Mouse (Mus musculus): ENCODE results near the gene Ccl26. TPM values are rescaled to one million over a fixed set of nuclear protein-coding genes. Genes with fewer than 3 reads are reported as not detected.

The Ccl26 gene
- polyA plus RNA-seq, 1 experiment from 2014 or later, result not detected

DNA sequence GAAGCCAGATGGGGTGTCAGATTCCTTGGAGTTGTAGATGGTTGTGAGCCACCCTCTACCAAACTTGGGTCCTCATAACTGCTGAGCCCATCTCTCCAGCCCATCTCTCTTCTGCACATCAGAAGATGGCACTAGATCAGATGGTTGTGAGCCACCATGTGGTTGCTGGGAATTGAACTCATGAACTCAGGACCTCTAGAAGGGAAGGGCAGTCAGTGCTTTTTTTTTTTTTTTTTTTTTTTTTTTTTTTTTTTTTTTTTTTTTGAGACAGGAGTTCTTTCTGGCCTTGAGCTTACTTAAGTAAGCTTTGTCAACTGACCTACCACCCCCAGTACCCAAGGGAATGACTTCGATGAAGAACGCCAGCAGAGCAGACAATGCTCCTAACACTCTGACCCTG is 15.4 kb downstream of the Ccl26 start:
- Histone ChIP-seq H3K4me3 (replicated peaks; ENCODE audit: low read length) (no peak overlapping the region), H3K27me3 (replicated peaks; ENCODE audit: control insufficient read depth, insufficient read depth, low read length) (no peaks in the 10 kb centered on the region), H3K9me3 (ENCODE audit: control insufficient read depth, low read length) (no peaks in the 10 kb centered on the region), H3K4me1 (replicated peaks; ENCODE audit: control insufficient read depth, insufficient read depth, low read length) (peaks cover 16% of the 10 kb centered on the region), H3K9ac (replicated peaks; ENCODE audit: low read depth, low read length) (no peak overlapping the region), H3K27ac (ENCODE audit: low read length) (no peak overlapping the region), H3K4me2 (ENCODE audit: low read length) (no peak overlapping the region), H3K36me3 (ENCODE audit: control insufficient read depth, insufficient read depth) (no peaks in the 10 kb centered on the region)
- WGBS, result 84% methylated on average over 2 of the region's 2 CpGs
- ATAC-seq, result no peak

- Histone ChIP-seq H3K4me3 (replicated peaks; ENCODE audit: low read length) (peak within 1 kb of the TSS; percentile 84), H3K36me3 (ENCODE audit: control insufficient read depth, insufficient read depth) (no peaks in the 10 kb centered on the region), H3K9ac (replicated peaks; ENCODE audit: low read depth, low read length) (peak within 1 kb of the TSS; percentile 76), H3K27me3 (replicated peaks; ENCODE audit: control insufficient read depth, insufficient read depth, low read length) (no peaks in the 10 kb centered on the region), H3K27ac (ENCODE audit: low read length) (0 out of 2 replicates have a peak within 1 kb of the TSS, but pooled peaks have one; percentile 58), H3K9me3 (ENCODE audit: control insufficient read depth, low read length) (no peaks in the 10 kb centered on the region), H3K4me2 (ENCODE audit: low read length) (peak within 1 kb of the TSS; percentile 84), H3K4me1 (replicated peaks; ENCODE audit: control insufficient read depth, insufficient read depth, low read length) (peaks cover 16% of the 10 kb centered on the region)
- WGBS, result 0% methylated on average over 46 of the region's 46 CpGs
- ATAC-seq, result peak; percentile 99
Observed at GRCm38 (mm10) chr5:135544865-135545797, 18.2 kb downstream of the Ccl26 start, which contains the start of gene Hip1. Gene Hip1, minus strand, starts transcription at chr5:135545120.

- Histone ChIP-seq H3K4me1 (replicated peaks; ENCODE audit: control insufficient read depth, insufficient read depth, low read length) (peaks cover 16% of the 10 kb centered on the region), H3K27me3 (replicated peaks; ENCODE audit: control insufficient read depth, insufficient read depth, low read length) (no peaks in the 10 kb centered on the region), H3K27ac (ENCODE audit: low read length) (no peak overlapping the region), H3K36me3 (ENCODE audit: control insufficient read depth, insufficient read depth) (no peaks in the 10 kb centered on the region), H3K9ac (replicated peaks; ENCODE audit: low read depth, low read length) (peak overlapping the region; percentile 76), H3K4me2 (ENCODE audit: low read length) (peak overlapping the region; percentile 84), H3K9me3 (ENCODE audit: control insufficient read depth, low read length) (no peaks in the 10 kb centered on the region), H3K4me3 (replicated peaks; ENCODE audit: low read length) (peak overlapping the region; percentile 84)
- no peak for ATAC-seq
- WGBS, result 3% methylated on average over 15 of the region's 15 CpGs
Observed at GRCm38 (mm10) chr5:135544032-135544558, 19.3 kb downstream of the Ccl26 start.

GRCm38 (mm10) chr5:135537794-135538214 is 25.6 kb downstream of the Ccl26 start:
- Histone ChIP-seq H3K4me1 (replicated peaks; ENCODE audit: control insufficient read depth, insufficient read depth, low read length) (no peaks in the 10 kb centered on the region), H3K27ac (ENCODE audit: low read length) (no peak overlapping the region), H3K4me2 (ENCODE audit: low read length) (no peak overlapping the region), H3K9me3 (ENCODE audit: control insufficient read depth, low read length) (no peaks in the 10 kb centered on the region), H3K36me3 (ENCODE audit: control insufficient read depth, insufficient read depth) (no peaks in the 10 kb centered on the region), H3K4me3 (replicated peaks; ENCODE audit: low read length) (no peak overlapping the region), H3K9ac (replicated peaks; ENCODE audit: low read depth, low read length) (no peak overlapping the region), H3K27me3 (replicated peaks; ENCODE audit: control insufficient read depth, insufficient read depth, low read length) (no peaks in the 10 kb centered on the region)
- no peak for ATAC-seq
- WGBS, result 79% methylated on average over 10 of the region's 10 CpGs

GRCm38 (mm10) chr5:135537326-135537725 is 26.0 kb downstream of the Ccl26 start:
- H3K27ac ChIP-seq (ENCODE audit: low read length), result no peak overlapping the region
- no peaks in the 10 kb centered on the region for H3K36me3 ChIP-seq (ENCODE audit: control insufficient read depth, insufficient read depth)
- H3K4me1 ChIP-seq (replicated peaks; ENCODE audit: control insufficient read depth, insufficient read depth, low read length), result no peaks in the 10 kb centered on the region
- WGBS, result 82% methylated on average over 4 of the region's 4 CpGs
- H3K9me3 ChIP-seq (ENCODE audit: control insufficient read depth, low read length), result no peaks in the 10 kb centered on the region
- no peak overlapping the region for H3K9ac ChIP-seq (replicated peaks; ENCODE audit: low read depth, low read length)
- H3K4me2 ChIP-seq (ENCODE audit: low read length), result no peak overlapping the region
- no peak overlapping the region for H3K4me3 ChIP-seq (replicated peaks; ENCODE audit: low read length)
- no peak for ATAC-seq
- H3K27me3 ChIP-seq (replicated peaks; ENCODE audit: control insufficient read depth, insufficient read depth, low read length), result no peaks in the 10 kb centered on the region

- Histone ChIP-seq H3K27me3 (replicated peaks; ENCODE audit: control insufficient read depth, insufficient read depth, low read length) (no peaks in the 10 kb centered on the region), H3K9ac (replicated peaks; ENCODE audit: low read depth, low read length) (no peak overlapping the region), H3K9me3 (ENCODE audit: control insufficient read depth, low read length) (no peaks in the 10 kb centered on the region), H3K4me1 (replicated peaks; ENCODE audit: control insufficient read depth, insufficient read depth, low read length) (no peaks in the 10 kb centered on the region), H3K4me3 (replicated peaks; ENCODE audit: low read length) (no peak overlapping the region), H3K27ac (ENCODE audit: low read length) (no peak overlapping the region), H3K4me2 (ENCODE audit: low read length) (no peak overlapping the region), H3K36me3 (ENCODE audit: control insufficient read depth, insufficient read depth) (no peaks in the 10 kb centered on the region)
- no peak for ATAC-seq
Observed at GRCm38 (mm10) chr5:135535867-135536266, 27.5 kb downstream of the Ccl26 start.

GRCm38 (mm10) chr5:135533431-135533830 is 29.9 kb downstream of the Ccl26 start:
- Histone ChIP-seq H3K9ac (replicated peaks; ENCODE audit: low read depth, low read length) (no peak overlapping the region), H3K4me2 (ENCODE audit: low read length) (no peak overlapping the region), H3K4me1 (replicated peaks; ENCODE audit: control insufficient read depth, insufficient read depth, low read length) (no peaks in the 10 kb centered on the region), H3K4me3 (replicated peaks; ENCODE audit: low read length) (no peak overlapping the region), H3K27ac (ENCODE audit: low read length) (no peak overlapping the region), H3K9me3 (ENCODE audit: control insufficient read depth, low read length) (no peaks in the 10 kb centered on the region), H3K27me3 (replicated peaks; ENCODE audit: control insufficient read depth, insufficient read depth, low read length) (no peaks in the 10 kb centered on the region), H3K36me3 (ENCODE audit: control insufficient read depth, insufficient read depth) (no peaks in the 10 kb centered on the region)
- 79% methylated on average over 10 of the region's 10 CpGs for WGBS
- ATAC-seq, result no peak

- H3K9ac ChIP-seq (replicated peaks; ENCODE audit: low read depth, low read length), result no peak overlapping the region
- no peak overlapping the region for H3K27ac ChIP-seq (ENCODE audit: low read length)
- H3K4me2 ChIP-seq (ENCODE audit: low read length), result no peak overlapping the region
- WGBS, result 83% methylated on average over 11 of the region's 11 CpGs
- H3K27me3 ChIP-seq (replicated peaks; ENCODE audit: control insufficient read depth, insufficient read depth, low read length), result no peaks in the 10 kb centered on the region
- no peaks in the 10 kb centered on the region for H3K9me3 ChIP-seq (ENCODE audit: control insufficient read depth, low read length)
- no peak for ATAC-seq
- no peaks in the 10 kb centered on the region for H3K4me1 ChIP-seq (replicated peaks; ENCODE audit: control insufficient read depth, insufficient read depth, low read length)
- H3K36me3 ChIP-seq (ENCODE audit: control insufficient read depth, insufficient read depth), result no peaks in the 10 kb centered on the region
- no peak overlapping the region for H3K4me3 ChIP-seq (replicated peaks; ENCODE audit: low read length)
Observed at GRCm38 (mm10) chr5:135531306-135531845, 32.0 kb downstream of the Ccl26 start.

DNA sequence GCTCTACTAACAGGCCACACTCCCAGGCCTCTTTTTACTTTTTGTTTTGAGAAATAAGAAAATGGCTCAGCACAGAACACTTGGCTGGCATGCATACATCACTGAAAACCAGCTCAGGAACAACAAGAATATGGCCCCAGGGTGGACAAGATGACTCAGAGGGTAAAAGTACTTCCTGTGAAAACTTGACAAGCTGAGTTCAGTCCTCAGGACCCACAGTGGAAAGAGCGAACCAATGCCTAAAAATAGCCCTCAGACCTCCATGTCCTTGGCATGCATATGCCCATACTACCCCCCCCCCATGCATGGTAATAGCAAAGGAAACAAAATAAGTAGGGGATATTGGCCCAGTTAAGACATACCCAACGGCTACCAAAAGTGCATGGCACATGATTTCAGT is 33.4 kb downstream of the Ccl26 start:
- Histone ChIP-seq H3K9me3 (ENCODE audit: control insufficient read depth, low read length) (no peaks in the 10 kb centered on the region), H3K27me3 (replicated peaks; ENCODE audit: control insufficient read depth, insufficient read depth, low read length) (no peaks in the 10 kb centered on the region), H3K4me1 (replicated peaks; ENCODE audit: control insufficient read depth, insufficient read depth, low read length) (no peaks in the 10 kb centered on the region), H3K27ac (ENCODE audit: low read length) (no peak overlapping the region), H3K9ac (replicated peaks; ENCODE audit: low read depth, low read length) (no peak overlapping the region), H3K4me2 (ENCODE audit: low read length) (no peak overlapping the region), H3K4me3 (replicated peaks; ENCODE audit: low read length) (no peak overlapping the region), H3K36me3 (ENCODE audit: control insufficient read depth, insufficient read depth) (no peaks in the 10 kb centered on the region)
- 90% methylated on average over 2 of the region's 2 CpGs for WGBS
- ATAC-seq, result no peak
